Mouse (Mus musculus) liver, embryonic 15.5 days (tissue): ENCODE results near the gene Fbxw5. TPM values are rescaled to one million over a fixed set of nuclear protein-coding genes. Genes with fewer than 3 reads are reported as not detected.

ENCODE experiments used
- ATAC-seq: fragments of 200-750 bp; cut with Nextera tagmentation; 2 replicates; pipeline ENCODE4 v1.8.0; 2017; ENCODE audit warnings: moderate number of reproducible peaks, mild to moderate bottlenecking, moderate library complexity; ENCODE audit not compliant: insufficient read depth
- H3K27ac ChIP-seq: fragments of 300-500 bp; sonication (generic); replicated peaks from 2 replicates; pipeline ENCODE4 v1.5.1; 2015; ENCODE audit warnings: mild to moderate bottlenecking, inconsistent platforms
- H3K27me3 ChIP-seq: fragments of 300-500 bp; sonication (generic); 2 replicates; pipeline ENCODE4 v1.6.1; 2015; ENCODE audit warnings: mild to moderate bottlenecking, inconsistent platforms
- H3K36me3 ChIP-seq: fragments of 300-500 bp; sonication (generic); replicated peaks from 2 replicates; pipeline ENCODE4 v1.6.1; 2015; ENCODE audit warnings: moderate library complexity, mild to moderate bottlenecking, inconsistent platforms
- H3K4me1 ChIP-seq: fragments of 300-500 bp; sonication (generic); replicated peaks from 2 replicates; pipeline ENCODE4 v1.6.1; 2015; ENCODE audit warnings: inconsistent platforms
- H3K4me2 ChIP-seq: fragments of 300-500 bp; sonication (generic); 2 replicates; pipeline ENCODE4 v1.6.1; 2015; ENCODE audit warnings: moderate library complexity, mild to moderate bottlenecking, inconsistent platforms
- H3K4me3 ChIP-seq: fragments of 300-500 bp; sonication (generic); replicated peaks from 2 replicates; pipeline ENCODE4 v1.5.1; 2015; ENCODE audit warnings: mild to moderate bottlenecking, inconsistent platforms
- H3K9ac ChIP-seq: fragments of 300-500 bp; sonication (generic); 2 replicates; pipeline ENCODE4 v1.6.1; 2015; ENCODE audit warnings: moderate library complexity, mild to moderate bottlenecking, inconsistent platforms
- H3K9me3 ChIP-seq: fragments of 300-500 bp; sonication (generic); replicated peaks from 2 replicates; pipeline ENCODE4 v1.6.1; 2016; ENCODE audit warnings: inconsistent platforms
- WGBS: fragments of 180-500 bp; shearing (Covaris S2); methylation state at CpG from one replicate; pipeline ENCODE4 v1.1.7; 2015; ENCODE audit warnings: mixed read lengths; ENCODE audit not compliant: insufficient replicate concordance; 5-methylcytosine and 5-hydroxymethylcytosine counted together
- polyA plus RNA-seq: library from polyadenylated mRNA; unstranded; fragments of >200 nt; fragmentation: Nextera tagmentation; extraction: Ambion mirVana; gene quantifications from 2 replicates; pipeline ENCODE4 v1.2.1, GENCODE M21; 2015

Fbxw5 gene
- polyA plus RNA-seq, 1 experiment from 2014 or later = 24.0 TPM

DNA sequence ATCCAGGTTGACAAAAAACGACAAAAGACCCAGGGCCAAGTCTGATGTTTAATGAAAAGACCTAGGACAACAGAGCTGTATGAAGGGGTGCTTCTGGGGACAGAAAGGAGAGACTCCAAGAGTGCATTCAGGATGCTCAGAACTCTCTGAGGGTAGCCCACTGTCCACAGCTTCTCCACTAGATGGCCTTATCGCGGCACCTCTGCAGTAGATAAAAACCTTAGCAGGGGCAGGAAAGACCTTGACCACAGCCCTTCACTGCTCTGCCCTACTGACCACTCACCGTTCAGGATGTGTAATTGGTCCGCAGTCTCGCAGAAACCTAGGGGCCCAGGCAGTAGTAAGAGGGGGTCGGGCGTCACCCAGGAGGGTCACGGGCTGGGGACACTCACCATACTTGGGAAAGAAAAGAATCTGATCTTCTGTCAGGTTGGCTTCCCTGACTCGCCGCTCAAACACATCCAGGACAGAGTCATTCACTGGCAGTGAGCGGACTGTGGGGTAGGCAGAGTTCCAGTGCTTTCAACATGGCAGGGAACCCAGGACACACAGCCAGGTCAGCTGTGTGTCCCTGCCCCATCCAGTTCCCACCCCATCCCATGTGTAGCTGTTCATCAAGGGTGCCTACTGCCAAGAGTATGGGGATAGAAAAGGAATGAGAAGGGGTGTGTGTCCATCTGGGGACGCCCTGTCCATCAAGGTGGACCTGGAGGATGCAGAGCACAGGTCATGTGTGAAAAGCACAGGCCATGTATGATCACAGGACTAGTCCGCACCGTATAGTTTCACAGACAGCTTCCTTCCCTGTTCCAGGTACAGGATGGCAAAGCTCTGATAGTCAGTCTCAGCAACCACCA, 1.7 kb upstream of the Fbxw5 start:
- Histone ChIP-seq H3K9me3 (no peaks in the 10 kb centered on the region), H3K9ac (no peak overlapping the region), H3K27me3 (no peaks in the 10 kb centered on the region), H3K36me3 (peaks cover 11% of the 10 kb centered on the region), H3K4me2 (peak overlapping the region; percentile 81), H3K4me1 (peaks cover 61% of the 10 kb centered on the region), H3K27ac (no peak overlapping the region), H3K4me3 (no peak overlapping the region)
- ATAC-seq = no peak
- 54% methylated on average over 15 of the region's 15 CpGs for WGBS

DNA sequence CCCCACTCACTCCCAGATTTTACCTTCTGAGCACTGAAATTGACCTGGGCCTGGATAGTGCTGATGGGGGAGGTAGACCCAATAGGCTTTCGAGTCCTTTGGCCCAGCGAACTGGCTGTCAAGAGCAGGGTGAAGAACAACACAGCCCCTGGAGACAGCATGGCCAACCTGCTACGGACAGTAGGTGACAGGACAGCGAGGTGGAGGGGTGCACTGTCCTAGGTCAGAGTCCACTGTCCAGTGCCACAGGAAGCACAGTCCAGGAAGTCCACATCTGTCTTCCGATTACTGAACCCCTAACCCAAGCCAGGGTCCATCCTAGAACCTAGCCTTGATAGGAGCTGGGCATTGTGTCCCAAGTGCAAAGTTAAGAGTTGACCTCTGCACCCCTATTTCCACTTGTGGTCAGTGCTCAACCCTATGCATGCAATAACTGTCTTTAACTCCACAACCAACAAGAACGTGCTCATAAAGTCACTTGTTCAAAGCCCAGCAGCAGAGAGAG, 427 bp upstream of the Fbxw5 start:
- H3K27ac ChIP-seq = peak overlapping the region; percentile 69
- peak overlapping the region; percentile 81 for H3K4me2 ChIP-seq
- H3K4me3 ChIP-seq = peak overlapping the region; percentile 69
- ATAC-seq = peak; percentile 35
- H3K4me1 ChIP-seq = peaks cover 74% of the 10 kb centered on the region
- H3K9ac ChIP-seq = peak overlapping the region; percentile 73
- peaks cover 23% of the 10 kb centered on the region for H3K36me3 ChIP-seq
- WGBS = 55% methylated on average over 6 of the region's 6 CpGs
- H3K27me3 ChIP-seq = no peaks in the 10 kb centered on the region
- no peaks in the 10 kb centered on the region for H3K9me3 ChIP-seq

DNA sequence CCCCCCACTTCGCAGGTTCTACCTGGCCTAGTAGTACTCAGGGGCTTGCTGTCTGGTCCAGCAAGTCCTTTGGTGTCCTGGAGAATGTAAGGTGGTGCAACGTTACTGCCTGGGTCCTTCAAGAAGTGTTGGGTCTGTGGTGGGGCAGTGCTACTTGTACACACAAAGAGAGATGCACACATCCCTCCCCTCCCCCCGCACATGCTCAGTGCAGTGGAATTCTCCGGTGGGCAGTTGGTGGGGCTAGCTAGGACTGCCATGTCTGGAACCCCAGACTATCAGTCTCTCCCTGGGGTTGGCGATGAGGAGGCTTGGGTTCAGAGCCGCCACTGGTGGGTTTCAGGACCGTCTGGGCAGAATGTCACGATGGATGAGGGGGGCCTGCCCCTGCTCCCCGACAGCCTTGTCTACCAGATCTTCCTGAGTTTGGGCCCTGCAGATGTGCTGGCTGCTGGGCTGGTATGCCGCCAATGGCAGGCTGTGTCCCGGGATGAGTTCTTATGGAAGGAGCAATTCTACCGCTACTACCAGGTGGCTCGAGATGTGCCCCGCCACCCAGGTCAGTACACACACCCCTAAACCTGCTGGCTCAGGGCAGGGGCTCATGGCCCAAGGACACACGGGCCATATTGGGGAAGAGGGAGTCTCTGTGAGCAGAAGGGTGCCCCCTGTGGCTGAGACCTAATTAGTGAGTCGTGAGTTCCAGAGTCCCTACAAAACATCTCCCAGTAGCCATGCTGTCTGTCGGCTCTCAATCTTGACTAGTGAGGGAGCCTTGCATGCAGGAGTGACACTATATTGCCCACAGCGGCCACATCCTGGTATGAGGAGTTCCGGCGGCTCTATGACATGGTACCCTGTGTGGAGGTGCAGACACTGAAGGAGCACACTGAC, 1.3 kb downstream of the Fbxw5 start, which contains the start of gene C8g:
Gene C8g (minus strand): TSS at position 127 of the 894 bp plus-strand sequence.
- no peak for ATAC-seq
- H3K4me1 ChIP-seq = peaks cover 75% of the 10 kb centered on the region

DNA sequence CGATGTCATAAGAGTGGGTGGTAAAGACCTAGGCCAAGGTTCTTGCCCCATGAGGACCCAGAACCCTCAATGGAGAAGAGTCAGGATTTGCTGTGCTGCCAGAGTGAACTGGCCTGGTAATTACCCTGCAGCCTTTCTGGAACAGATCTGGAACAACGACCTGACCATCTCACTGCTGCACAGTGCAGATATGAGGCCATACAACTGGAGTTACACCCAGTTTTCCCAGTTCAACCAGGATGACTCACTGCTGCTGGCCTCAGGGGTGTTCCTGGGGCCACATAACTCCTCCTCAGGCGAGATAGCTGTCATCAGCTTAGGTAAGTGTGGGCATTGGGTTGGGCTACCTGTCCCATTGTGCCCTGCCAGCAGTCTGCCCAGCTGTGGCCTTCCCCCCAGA, 2.2 kb downstream of the Fbxw5 start:
- Histone ChIP-seq H3K36me3 (peaks cover 29% of the 10 kb centered on the region), H3K4me3 (no peak overlapping the region; the same call in 1 of the 2 replicates), H3K4me1 (peaks cover 69% of the 10 kb centered on the region), H3K27ac (peak overlapping the region; percentile 80), H3K9me3 (no peaks in the 10 kb centered on the region), H3K4me2 (peak overlapping the region; percentile 81), H3K27me3 (no peaks in the 10 kb centered on the region), H3K9ac (0 out of 2 replicates have a peak overlapping the region, but pooled peaks have one; percentile 21)
- ATAC-seq = peak; percentile 71
- WGBS = 40% methylated on average over 3 of the region's 3 CpGs

More for the DNA sequence above, 1.3 kb downstream of the Fbxw5 start, which contains the start of gene C8g:
- Histone ChIP-seq H3K4me3 (peak within 1 kb of the TSS; percentile 69), H3K4me2 (peak within 1 kb of the TSS; percentile 81), H3K9me3 (no peaks in the 10 kb centered on the region), H3K27ac (peak within 1 kb of the TSS; percentile 80), H3K9ac (peak within 1 kb of the TSS; percentile 73), H3K27me3 (no peaks in the 10 kb centered on the region), H3K36me3 (peaks cover 29% of the 10 kb centered on the region)
- 65% methylated on average over 20 of the region's 20 CpGs for WGBS

DNA sequence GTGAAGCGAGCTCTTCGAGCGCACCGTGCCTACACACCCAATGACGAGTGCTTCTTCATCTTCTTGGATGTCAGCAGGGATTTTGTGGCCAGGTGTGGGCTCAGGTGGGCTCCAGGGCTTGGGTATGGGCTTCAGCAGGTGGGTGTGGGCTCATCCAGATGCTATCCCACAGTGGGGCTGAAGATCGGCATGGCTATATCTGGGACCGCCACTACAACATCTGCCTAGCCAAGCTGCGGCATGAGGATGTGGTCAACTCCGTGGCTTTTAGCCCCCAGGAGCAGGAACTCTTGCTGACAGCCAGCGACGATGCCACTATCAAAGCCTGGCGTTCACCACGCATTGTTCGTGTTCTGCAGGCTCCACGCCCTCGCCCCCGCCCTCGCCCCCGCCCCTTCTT, 4.0 kb downstream of the Fbxw5 start:
- H3K27ac ChIP-seq = no peak overlapping the region
- H3K4me1 ChIP-seq = peaks cover 53% of the 10 kb centered on the region
- H3K9ac ChIP-seq = no peak overlapping the region
- no peaks in the 10 kb centered on the region for H3K27me3 ChIP-seq
- no peak overlapping the region for H3K4me3 ChIP-seq
- 52% methylated on average over 19 of the region's 19 CpGs for WGBS
- no peak for ATAC-seq
- no peaks in the 10 kb centered on the region for H3K9me3 ChIP-seq
- H3K4me2 ChIP-seq = no peak overlapping the region
- H3K36me3 ChIP-seq = peaks cover 29% of the 10 kb centered on the region

DNA sequence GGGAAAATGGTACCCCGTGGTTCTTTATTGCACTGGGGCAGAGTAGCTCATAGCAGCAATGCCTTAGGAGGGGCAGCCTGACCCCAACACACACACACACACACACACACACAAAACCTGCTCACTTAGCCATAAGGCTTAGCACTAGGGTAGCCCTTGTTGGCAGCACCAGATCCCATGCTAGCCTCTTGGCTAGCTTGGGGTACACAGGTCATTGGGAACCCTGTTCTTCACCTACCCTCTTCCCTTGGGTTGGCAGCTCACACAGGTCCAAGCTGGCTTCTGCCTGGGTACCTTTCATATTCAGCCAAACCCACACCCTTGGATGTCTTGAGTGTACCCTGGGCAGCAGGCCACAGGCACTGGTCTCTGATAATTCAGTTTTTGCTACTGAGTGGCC, 4.5 kb downstream of the Fbxw5 start:
- no peaks in the 10 kb centered on the region for H3K9me3 ChIP-seq
- no peaks in the 10 kb centered on the region for H3K27me3 ChIP-seq
- H3K27ac ChIP-seq = no peak overlapping the region
- H3K4me1 ChIP-seq = peaks cover 48% of the 10 kb centered on the region
- no peak overlapping the region for H3K4me3 ChIP-seq
- WGBS = 80% methylated on average over 1 of the region's 1 CpGs
- no peak overlapping the region for H3K9ac ChIP-seq
- no peak for ATAC-seq
- peaks cover 29% of the 10 kb centered on the region for H3K36me3 ChIP-seq
- no peak overlapping the region for H3K4me2 ChIP-seq

DNA sequence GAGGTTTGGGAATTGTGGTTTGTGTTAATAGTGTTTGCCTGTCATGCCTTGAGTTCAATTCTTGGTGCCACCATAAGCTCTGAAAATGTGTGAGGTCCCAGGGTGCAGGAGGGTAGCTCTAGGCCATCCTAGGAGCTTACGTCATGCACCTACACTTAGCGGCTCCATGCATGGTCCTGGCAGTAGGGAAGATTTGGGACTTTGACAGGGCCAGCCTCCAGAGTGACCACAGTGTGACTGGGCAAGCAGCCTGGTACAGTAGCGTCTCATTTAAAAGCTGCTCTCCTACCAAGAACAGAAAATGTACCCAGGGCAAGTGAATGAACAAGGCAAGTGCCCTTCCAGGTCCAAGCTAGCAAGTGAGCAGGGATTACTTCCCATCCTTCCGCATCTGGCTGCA, 5.3 kb downstream of the Fbxw5 start:
- H3K4me1 ChIP-seq = peaks cover 43% of the 10 kb centered on the region
- H3K27me3 ChIP-seq = no peaks in the 10 kb centered on the region
- no peak overlapping the region for H3K27ac ChIP-seq
- ATAC-seq = no peak
- H3K4me3 ChIP-seq = no peak overlapping the region
- H3K9me3 ChIP-seq = no peaks in the 10 kb centered on the region
- H3K36me3 ChIP-seq = peaks cover 29% of the 10 kb centered on the region
- H3K4me2 ChIP-seq = no peak overlapping the region
- H3K9ac ChIP-seq = no peak overlapping the region
- 82% methylated on average over 4 of the region's 4 CpGs for whole genome bisulfite sequencing

DNA sequence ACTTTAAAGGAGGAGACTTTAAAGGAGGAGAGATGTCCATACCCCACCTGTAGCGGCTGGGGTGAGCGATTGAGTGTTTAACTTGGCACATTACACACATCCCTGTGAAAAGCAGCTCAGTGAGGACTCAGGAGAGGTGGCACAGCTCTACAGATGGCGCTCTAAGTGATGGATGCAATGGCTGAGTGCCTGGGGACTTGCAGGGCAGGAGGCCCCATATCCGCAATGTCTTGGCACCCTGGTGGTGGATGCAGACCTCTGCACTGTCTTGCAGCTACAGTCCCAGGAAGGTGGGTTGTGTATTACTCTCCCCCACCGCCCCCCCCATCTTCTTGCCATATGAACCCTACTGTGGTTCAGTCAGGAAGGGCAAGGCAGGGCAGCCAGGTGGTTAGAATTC, 6.4 kb downstream of the Fbxw5 start:
- Histone ChIP-seq H3K9ac (no peak overlapping the region), H3K9me3 (no peaks in the 10 kb centered on the region), H3K27me3 (no peaks in the 10 kb centered on the region), H3K4me3 (no peak overlapping the region), H3K36me3 (peaks cover 29% of the 10 kb centered on the region), H3K4me1 (peaks cover 33% of the 10 kb centered on the region), H3K27ac (no peak overlapping the region), H3K4me2 (no peak overlapping the region)
- no peak for ATAC-seq
- 50% methylated on average over 5 of the region's 5 CpGs for WGBS

DNA sequence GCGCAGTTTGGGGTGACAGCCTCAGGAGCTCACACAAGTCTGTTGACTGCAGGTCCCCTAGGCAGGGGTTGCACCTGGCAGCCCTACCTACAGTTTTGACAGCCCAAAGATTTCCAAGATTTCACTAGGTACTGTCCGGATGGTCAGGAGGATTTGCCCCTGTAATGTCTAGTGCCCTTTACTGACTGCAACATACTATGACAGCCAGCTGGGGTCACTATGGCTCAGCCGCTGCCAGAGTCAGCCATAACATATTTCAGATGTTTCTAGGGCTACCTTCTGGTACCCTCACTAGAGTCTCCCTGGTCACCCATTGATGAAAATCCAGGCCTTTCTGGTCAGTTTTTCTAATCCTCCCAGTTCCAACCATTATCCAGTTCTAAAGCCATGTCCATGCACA, 9.4 kb downstream of the Fbxw5 start:
- Histone ChIP-seq H3K4me1 (peaks cover 3% of the 10 kb centered on the region; the same call in 1 of the 2 replicates), H3K4me3 (no peak overlapping the region), H3K27ac (no peak overlapping the region), H3K9ac (no peak overlapping the region), H3K4me2 (no peak overlapping the region), H3K36me3 (peaks cover 7% of the 10 kb centered on the region), H3K9me3 (no peaks in the 10 kb centered on the region), H3K27me3 (no peaks in the 10 kb centered on the region)
- WGBS = 61% methylated on average over 3 of the region's 3 CpGs
- ATAC-seq = no peak

DNA sequence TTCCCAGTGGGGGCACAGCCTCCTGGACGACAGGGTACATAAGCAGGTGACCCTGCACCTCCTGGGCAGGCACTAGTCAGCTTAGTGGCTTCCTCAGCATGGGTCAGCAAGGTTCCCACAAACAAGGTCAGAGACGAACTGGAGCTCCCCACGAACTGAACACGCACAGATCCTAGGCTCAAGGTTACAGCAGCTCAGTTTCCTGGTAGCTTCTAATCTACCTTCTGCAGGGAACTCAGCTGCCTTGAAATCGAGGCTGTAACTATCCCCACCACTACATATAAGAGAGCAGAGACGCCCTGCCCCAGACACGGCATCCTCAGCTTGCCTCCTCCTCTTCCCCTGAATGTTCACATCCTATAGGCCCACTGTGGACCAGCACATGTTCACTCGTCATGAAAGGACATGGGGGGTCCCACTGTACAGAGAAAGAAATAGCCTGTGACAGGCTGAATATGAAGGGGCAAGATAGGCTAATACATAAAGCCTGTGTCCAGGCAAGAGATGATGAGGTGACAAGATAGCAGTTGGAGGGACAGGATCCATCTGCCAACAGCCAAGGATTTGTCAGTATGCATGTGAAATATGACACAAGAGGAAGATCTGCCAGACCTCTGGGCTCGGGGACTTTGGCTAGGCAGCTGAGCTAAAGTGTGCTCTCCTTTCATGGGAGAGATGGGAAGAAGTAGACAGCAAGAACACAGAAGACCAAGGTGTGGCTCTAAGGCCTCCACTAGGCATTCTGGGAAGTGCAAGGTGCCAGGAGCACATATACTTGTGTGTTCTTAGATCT, 26.2 kb downstream of the Fbxw5 start:
- no peaks in the 10 kb centered on the region for H3K4me1 ChIP-seq
- peaks cover 96% of the 10 kb centered on the region for H3K36me3 ChIP-seq
- H3K27me3 ChIP-seq = no peaks in the 10 kb centered on the region
- H3K9me3 ChIP-seq = no peaks in the 10 kb centered on the region
- no peak overlapping the region for H3K9ac ChIP-seq
- WGBS = 67% methylated on average over 9 of the region's 9 CpGs
- H3K4me3 ChIP-seq = no peak overlapping the region
- H3K27ac ChIP-seq = no peak overlapping the region
- no peak for ATAC-seq
- no peak overlapping the region for H3K4me2 ChIP-seq
